Mouse (Mus musculus) embryonic fibroblast, embryonic 13.5 days (primary cell): ENCODE results near the gene Adgrl3. TPM values are rescaled to one million over a fixed set of nuclear protein-coding genes. Genes with fewer than 3 reads are reported as not detected.

Experiments
- H3K27ac ChIP-seq: 2 replicates; pipeline ENCODE4 v1.5.1; 2012; ENCODE audit warnings: low read length, control low read depth, inconsistent platforms; ENCODE audit not compliant: insufficient read depth
- H3K4me1 ChIP-seq: 2 replicates; pipeline ENCODE4 v1.6.1; 2011; ENCODE audit warnings: low read length; ENCODE audit not compliant: control insufficient read depth, insufficient read depth
- H3K4me3 ChIP-seq: 2 replicates; pipeline ENCODE4 v1.5.1; 2011; ENCODE audit warnings: mild to moderate bottlenecking, control low read depth, low read length; ENCODE audit not compliant: insufficient read depth
- CTCF ChIP-seq: IDR thresholded peaks from 2 replicates; pipeline ENCODE4 v1.5.1; 2011; ENCODE audit warnings: mild to moderate bottlenecking, control low read depth, low read length, moderate library complexity, borderline replicate concordance; ENCODE audit not compliant: insufficient read depth
- POLR2A ChIP-seq: IDR thresholded peaks from 2 replicates; pipeline ENCODE4 v1.6.1; 2011; ENCODE audit warnings: low read depth, mild to moderate bottlenecking, control low read depth, low read length, moderate library complexity
- polyA plus RNA-seq: library from polyadenylated mRNA; stranded (reverse); fragments of >200 nt; gene quantifications from 2 replicates; pipeline ENCODE4 v1.2.4, GENCODE M21; 2011; ENCODE audit warnings: low read depth; ENCODE audit not compliant: missing spikeins, insufficient read length

Adgrl3 gene
- polyA plus RNA-seq, 1 experiment: 35.9 TPM

DNA sequence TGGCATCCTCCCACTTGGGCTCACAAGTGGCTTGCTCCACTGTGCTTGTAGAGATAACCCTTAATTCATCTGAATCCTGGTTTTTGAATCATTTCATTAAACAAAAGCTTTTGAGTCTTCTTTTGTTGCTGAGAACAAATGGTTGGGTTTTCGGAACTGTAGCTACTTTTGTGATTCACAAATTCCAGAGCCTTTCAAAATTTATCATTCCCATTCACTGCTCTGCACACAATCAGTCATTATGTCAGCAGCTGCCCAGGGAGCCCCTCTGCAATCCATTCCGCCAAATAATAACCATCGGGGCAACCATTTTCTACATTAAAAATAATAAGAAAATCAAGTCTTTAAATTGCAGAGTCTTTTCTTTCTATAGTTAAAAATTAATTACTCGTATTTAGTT is 104.5 kb downstream of the Adgrl3 start:
- Histone ChIP-seq H3K27ac (no peak overlapping the region), H3K4me1 (no peaks in the 10 kb centered on the region), H3K4me3 (no peak overlapping the region)
- no peak for TF ChIP-seq POLR2A
- no peak for TF ChIP-seq CTCF

GRCm38 (mm10) chr5:81127639-81128038 is 107.7 kb downstream of the Adgrl3 start:
- Histone ChIP-seq H3K27ac (no peak overlapping the region), H3K4me3 (no peak overlapping the region), H3K4me1 (no peaks in the 10 kb centered on the region)
- no peak for TF ChIP-seq POLR2A
- no peak for TF ChIP-seq CTCF

- Histone ChIP-seq H3K27ac (no peak overlapping the region), H3K4me3 (no peak overlapping the region), H3K4me1 (no peaks in the 10 kb centered on the region)
- TF ChIP-seq CTCF: no peak
- TF ChIP-seq POLR2A: no peak
Measured at GRCm38 (mm10) chr5:81136394-81136793, 116.5 kb downstream of the Adgrl3 start.

- TF ChIP-seq POLR2A: no peak
- TF ChIP-seq CTCF: no peak
- Histone ChIP-seq H3K4me1 (no peaks in the 10 kb centered on the region), H3K4me3 (no peak overlapping the region), H3K27ac (no peak overlapping the region)
Measured at GRCm38 (mm10) chr5:81155791-81156190, 135.9 kb downstream of the Adgrl3 start.

DNA sequence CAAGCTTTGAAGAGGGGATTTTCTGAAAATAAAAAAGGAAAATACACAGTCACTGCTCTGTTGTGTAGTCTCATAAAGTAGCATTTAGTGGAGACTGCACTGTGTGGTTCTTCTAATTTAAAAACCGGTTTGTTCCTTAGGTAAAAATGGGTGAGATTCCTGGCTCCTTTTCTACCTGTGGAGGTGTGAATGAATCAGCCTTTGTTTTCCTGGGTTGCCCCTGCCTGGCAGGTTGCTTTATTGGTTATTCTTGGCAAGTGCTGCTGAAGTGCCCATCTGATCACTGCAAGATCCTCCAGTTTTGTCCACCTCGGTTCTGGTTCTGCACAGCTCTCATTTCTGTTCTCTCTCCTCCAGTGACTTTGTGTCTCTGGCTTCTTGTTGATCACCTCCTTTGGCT is 136.3 kb downstream of the Adgrl3 start:
- no peak overlapping the region for H3K27ac ChIP-seq
- H3K4me3 ChIP-seq: no peak overlapping the region
- no peaks in the 10 kb centered on the region for H3K4me1 ChIP-seq
- no peak for TF ChIP-seq POLR2A
- no peak for TF ChIP-seq CTCF

GRCm38 (mm10) chr5:81156796-81157195 is 136.9 kb downstream of the Adgrl3 start:
- no peaks in the 10 kb centered on the region for H3K4me1 ChIP-seq
- H3K27ac ChIP-seq: no peak overlapping the region
- no peak for TF ChIP-seq CTCF
- no peak overlapping the region for H3K4me3 ChIP-seq

GRCm38 (mm10) chr5:81159013-81159412 is 139.1 kb downstream of the Adgrl3 start:
- no peak overlapping the region for H3K4me3 ChIP-seq
- H3K27ac ChIP-seq: no peak overlapping the region
- H3K4me1 ChIP-seq: no peaks in the 10 kb centered on the region
- TF ChIP-seq CTCF: no peak
- TF ChIP-seq POLR2A: no peak

DNA sequence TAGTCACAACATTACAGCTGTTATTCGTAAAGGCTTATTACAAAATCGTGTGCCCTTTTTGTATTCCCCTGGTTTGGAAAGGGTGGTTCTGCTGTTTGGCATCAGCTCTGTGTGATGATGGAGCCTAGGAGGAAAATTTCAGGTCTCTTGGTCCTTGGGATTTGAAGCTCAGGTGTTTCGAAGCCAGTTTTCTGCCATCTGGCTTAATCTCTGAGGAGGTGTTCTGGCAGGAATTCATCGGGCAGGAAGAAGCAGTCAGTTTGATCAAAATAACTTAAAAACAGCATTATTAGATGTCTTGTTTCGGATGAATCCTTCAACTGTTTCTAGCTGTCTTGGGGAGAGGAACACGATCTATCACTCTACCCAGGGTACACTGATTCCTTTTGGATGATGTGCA is 140.5 kb downstream of the Adgrl3 start:
- TF ChIP-seq CTCF (no peak), POLR2A (no peak)
- H3K27ac ChIP-seq: no peak overlapping the region
- H3K4me1 ChIP-seq: no peaks in the 10 kb centered on the region
- H3K4me3 ChIP-seq: no peak overlapping the region

DNA sequence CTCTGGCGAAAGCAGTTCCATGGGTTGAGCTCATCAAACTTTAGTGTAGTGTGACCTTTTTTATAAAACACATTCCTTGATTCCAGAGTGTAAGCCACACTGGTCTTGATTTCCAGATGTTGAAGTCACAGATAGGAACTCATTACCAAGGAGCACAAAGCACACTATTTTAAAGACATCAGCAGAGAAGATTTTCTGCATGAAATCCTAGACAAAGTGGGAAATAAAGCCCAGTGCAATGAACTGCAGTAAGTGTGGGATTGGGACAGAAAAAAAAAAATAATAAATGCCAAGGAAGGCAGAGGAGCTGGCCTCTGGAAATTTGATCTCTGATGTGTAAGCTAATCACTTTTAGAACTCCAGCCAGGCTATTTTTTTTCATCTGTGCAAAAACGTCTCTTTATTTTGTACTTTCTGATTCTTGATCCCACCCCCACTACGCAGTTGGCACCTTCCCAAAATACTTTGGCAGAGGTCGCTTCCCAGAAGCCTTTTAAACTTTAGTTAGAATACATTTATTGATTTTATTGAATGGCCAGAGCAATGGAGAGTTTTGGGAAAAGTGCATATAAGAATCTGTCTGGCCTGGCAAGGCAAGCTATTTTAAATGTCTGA is 169.0 kb downstream of the Adgrl3 start:
- peaks cover 3% of the 10 kb centered on the region; the same call in 1 of the 2 replicates for H3K4me1 ChIP-seq
- no peak overlapping the region for H3K27ac ChIP-seq
- no peak overlapping the region for H3K4me3 ChIP-seq
- no peak for TF ChIP-seq CTCF
- TF ChIP-seq POLR2A: no peak

DNA sequence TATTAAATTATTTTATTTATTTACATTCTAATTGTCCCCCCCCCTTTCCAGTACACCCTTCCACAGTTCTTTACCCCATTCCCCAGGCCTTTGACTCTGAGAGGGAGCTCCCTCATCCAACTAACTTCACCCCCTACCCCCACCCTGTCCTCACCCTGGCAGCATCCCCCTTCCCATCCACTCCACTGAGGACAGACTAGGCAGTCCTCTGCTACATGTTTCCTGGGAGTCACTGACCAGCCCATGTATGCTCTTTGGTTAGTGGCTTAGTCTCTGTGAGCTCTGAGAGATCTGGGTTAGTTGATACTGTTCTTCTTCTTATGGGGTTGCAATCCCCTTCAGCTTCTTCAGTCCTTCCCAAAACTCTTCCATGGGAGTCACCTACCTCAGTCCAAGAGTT is 180.4 kb downstream of the Adgrl3 start:
- H3K27ac ChIP-seq: no peak overlapping the region
- H3K4me3 ChIP-seq: no peak overlapping the region
- TF ChIP-seq CTCF: no peak
- TF ChIP-seq POLR2A: no peak
- H3K4me1 ChIP-seq: no peaks in the 10 kb centered on the region

- H3K4me3 ChIP-seq: no peak overlapping the region
- no peak for TF ChIP-seq CTCF
- TF ChIP-seq POLR2A: no peak
- H3K27ac ChIP-seq: no peak overlapping the region
- no peaks in the 10 kb centered on the region for H3K4me1 ChIP-seq
Measured at GRCm38 (mm10) chr5:81201885-81202284, 181.9 kb downstream of the Adgrl3 start.
